22 mouse cellular contexts compared by ENCODE assay signal in the genomic region with DNA sequence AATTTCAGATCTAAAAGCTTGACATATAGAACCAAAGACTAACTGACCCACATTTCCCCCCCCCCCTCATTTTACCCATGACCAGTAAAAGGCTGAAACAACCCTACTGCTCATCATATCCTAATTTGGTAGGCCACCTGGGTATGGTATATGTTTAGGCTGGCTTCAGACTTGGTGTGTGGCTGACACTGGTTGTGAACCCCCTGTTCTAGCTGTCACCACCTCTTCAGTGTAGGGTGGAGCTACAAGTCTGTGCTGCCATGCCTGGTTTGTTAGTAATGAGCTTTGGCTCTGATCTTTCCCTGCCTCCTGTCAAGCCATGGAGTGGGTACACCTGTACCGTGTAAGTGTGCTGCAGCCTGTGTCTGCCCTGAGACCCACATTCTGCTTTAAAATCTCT.
DNase-seq lines count a peak whose midpoint lies in the region; ATAC-seq lines count a peak whose summit lies in the region.
"Had no signal": no experiment of that assay in that cellular context is flagged by ENCODE, and none has a peak within 500 bp of the region (broad histone marks: within the 10 kb centered on the region; RNA-seq: fewer than 3 reads in every experiment).

No protein-coding gene starts in this region.

- 0 out of 2 replicates have a peak, but pooled peaks have one; percentile 13 for ATAC-seq in hindbrain, embryonic 13.5 days (ENCODE audit: low FRiP score)
- ATAC-seq in hindbrain, embryonic 12.5 days (ENCODE audit: low FRiP score) = no peak
- peak; percentile 57; the same call in 1 of the 2 replicates for ATAC-seq in midbrain, embryonic 13.5 days
- ATAC-seq in midbrain, embryonic 11.5 days (ENCODE audit: low FRiP score) = no peak
- ATAC-seq: CD4-positive, CD25-positive, alpha-beta regulatory T cell, adult 4 months; forebrain, embryonic 14.5 days; intestine, embryonic 15.5 days had no signal

- H3K4me3 ChIP-seq in heart, embryonic 10.5 days = no peak overlapping the region
- H3K4me3 ChIP-seq in hindbrain, embryonic 13.5 days = no peak overlapping the region
- H3K4me3 ChIP-seq in hindbrain, embryonic 12.5 days = no peak overlapping the region
- no peak overlapping the region for H3K4me3 ChIP-seq in midbrain, embryonic 13.5 days (replicated peaks)
- H3K4me3 ChIP-seq in midbrain, embryonic 11.5 days (ENCODE audit: low read depth, low read length) = no peak overlapping the region
- H3K4me3 ChIP-seq: embryonic facial prominence, embryonic 15.5 days; erythroblast, embryonic 14.5 days; forebrain, embryonic 10.5 days; gastrocnemius, adult 2 months; intestine, embryonic 15.5 days had no signal

- no peaks in the 10 kb centered on the region for H3K27me3 ChIP-seq in heart, embryonic 10.5 days (ENCODE audit: insufficient read depth, poor library complexity, severe bottlenecking)
- no peaks in the 10 kb centered on the region for H3K27me3 ChIP-seq in hindbrain, embryonic 13.5 days
- H3K27me3 ChIP-seq in hindbrain, embryonic 12.5 days = no peaks in the 10 kb centered on the region
- no peaks in the 10 kb centered on the region for H3K27me3 ChIP-seq in midbrain, embryonic 13.5 days
- H3K27me3 ChIP-seq in midbrain, embryonic 11.5 days (ENCODE audit: control insufficient read depth, insufficient read depth, low read length) = no peaks in the 10 kb centered on the region
- H3K27me3 ChIP-seq: embryonic facial prominence, embryonic 15.5 days; intestine, embryonic 15.5 days had no signal

- WGBS in heart, embryonic 10.5 days = 51% methylated on average over 1 of the region's 1 CpGs
- WGBS in hindbrain, embryonic 13.5 days = 84% methylated on average over 1 of the region's 1 CpGs
- 79% methylated on average over 1 of the region's 1 CpGs for WGBS in hindbrain, embryonic 12.5 days
- WGBS in midbrain, embryonic 13.5 days = 88% methylated on average over 1 of the region's 1 CpGs
- WGBS in midbrain, embryonic 11.5 days = 100% methylated on average over 1 of the region's 1 CpGs

- H3K9ac ChIP-seq in hindbrain, embryonic 13.5 days = no peak overlapping the region
- no peak overlapping the region for H3K9ac ChIP-seq in hindbrain, embryonic 12.5 days
- H3K9ac ChIP-seq in midbrain, embryonic 13.5 days (replicated peaks) = no peak overlapping the region
- no peak overlapping the region for H3K9ac ChIP-seq in midbrain, embryonic 11.5 days (ENCODE audit: low read length)
- H3K9ac ChIP-seq: embryonic facial prominence, embryonic 15.5 days; intestine, embryonic 15.5 days had no signal

- H3K36me3 ChIP-seq in heart, embryonic 10.5 days = no peaks in the 10 kb centered on the region
- H3K36me3 ChIP-seq in hindbrain, embryonic 13.5 days = no peaks in the 10 kb centered on the region
- H3K36me3 ChIP-seq in hindbrain, embryonic 12.5 days = no peaks in the 10 kb centered on the region
- no peaks in the 10 kb centered on the region for H3K36me3 ChIP-seq in midbrain, embryonic 13.5 days
- H3K36me3 ChIP-seq in midbrain, embryonic 11.5 days (ENCODE audit: control insufficient read depth, insufficient read depth, low read length) = no peaks in the 10 kb centered on the region
- H3K36me3 ChIP-seq: embryonic facial prominence, embryonic 15.5 days; forebrain, embryonic 10.5 days; intestine, embryonic 15.5 days had no signal

- H3K4me2 ChIP-seq in hindbrain, embryonic 13.5 days = no peak overlapping the region
- H3K4me2 ChIP-seq in hindbrain, embryonic 12.5 days (replicated peaks) = no peak overlapping the region
- no peak overlapping the region for H3K4me2 ChIP-seq in midbrain, embryonic 13.5 days (replicated peaks)
- H3K4me2 ChIP-seq in midbrain, embryonic 11.5 days = no peak overlapping the region
- H3K4me2 ChIP-seq: embryonic facial prominence, embryonic 15.5 days; intestine, embryonic 15.5 days had no signal

- H3K27ac ChIP-seq in heart, embryonic 10.5 days = no peak overlapping the region
- no peak overlapping the region for H3K27ac ChIP-seq in hindbrain, embryonic 13.5 days
- H3K27ac ChIP-seq in hindbrain, embryonic 12.5 days = no peak overlapping the region
- no peak overlapping the region; the same call in 1 of the 2 replicates for H3K27ac ChIP-seq in midbrain, embryonic 13.5 days
- no peak overlapping the region for H3K27ac ChIP-seq in midbrain, embryonic 11.5 days (ENCODE audit: low read depth, low read length)
- H3K27ac ChIP-seq: forebrain, embryonic 10.5 days; gastrocnemius, adult 2 months; intestine, embryonic 15.5 days had no signal

- no peaks in the 10 kb centered on the region for H3K9me3 ChIP-seq in heart, embryonic 10.5 days
- no peaks in the 10 kb centered on the region for H3K9me3 ChIP-seq in hindbrain, embryonic 13.5 days
- H3K9me3 ChIP-seq in hindbrain, embryonic 12.5 days (replicated peaks) = no peaks in the 10 kb centered on the region
- H3K9me3 ChIP-seq in midbrain, embryonic 13.5 days = no peaks in the 10 kb centered on the region
- H3K9me3 ChIP-seq in midbrain, embryonic 11.5 days (ENCODE audit: control insufficient read depth, low read length) = no peaks in the 10 kb centered on the region
- H3K9me3 ChIP-seq: embryonic facial prominence, embryonic 15.5 days; forebrain, embryonic 10.5 days; G1E; intestine, embryonic 15.5 days had no signal

- peaks cover 16% of the 10 kb centered on the region for H3K4me1 ChIP-seq in heart, embryonic 10.5 days
- H3K4me1 ChIP-seq in hindbrain, embryonic 13.5 days (replicated peaks) = peaks cover 16% of the 10 kb centered on the region; the same call in 1 of the 2 replicates
- peaks cover 10% of the 10 kb centered on the region; the same call in 1 of the 2 replicates for H3K4me1 ChIP-seq in hindbrain, embryonic 12.5 days
- H3K4me1 ChIP-seq in midbrain, embryonic 13.5 days (replicated peaks) = peaks cover 13% of the 10 kb centered on the region
- H3K4me1 ChIP-seq in midbrain, embryonic 11.5 days (ENCODE audit: control insufficient read depth, insufficient read depth, low read length) = peaks cover 2% of the 10 kb centered on the region; the same call in 1 of the 2 replicates
- H3K4me1 ChIP-seq: intestine, embryonic 15.5 days had no signal

- peak; percentile 80 for DNase-seq in heart, adult 11 months
- DNase-seq in heart, embryonic 10.5 days (ENCODE audit: low spot score) = no peak
- no peak for DNase-seq in midbrain, embryonic 11.5 days (ENCODE audit: low spot score, missing footprints)
- no peak for DNase-seq in adrenal gland, postnatal 36 days
- DNase-seq: adrenal gland, adult 8-10 months; B cell, adult 2 months; cerebellum, adult 11 months; cerebellum, adult 8-10 months; cerebellum, postnatal 14 days; embryo, embryonic 11 days; gastrocnemius, adult 2 months; gastrocnemius, postnatal 25 days had no signal

Comparison
In these comparisons a context has a peak if more than half of its experiments do, and no peak if none do; other contexts are left out.
1. ATAC-seq: peak in hindbrain, embryonic 13.5 days (single experiment) and midbrain, embryonic 13.5 days (single experiment); none in hindbrain, embryonic 12.5 days (single experiment) and midbrain, embryonic 11.5 days (single experiment).